Mouse (Mus musculus): ENCODE measurements around the gene Myo15b. TPM values are rescaled to one million over a fixed set of nuclear protein-coding genes. Genes with fewer than 3 reads are reported as not detected.

The Myo15b gene
- polyA plus RNA-seq, 1 experiment from 2014 or later = 0.37 TPM

Other genes with a start within 250 kb of the Myo15b start
- gene Mif4gd, start 245.4 kb upstream of the Myo15b start, polyA plus RNA-seq (2016; fragmentation: Nextera tagmentation; extraction: Ambion mirVana) = 20.9 and 22.0 TPM in 2 replicates
- 39.9 and 42.1 TPM in 2 replicates for gene Slc25a19, start 230.1 kb upstream of the Myo15b start, polyA plus RNA-seq (2016; fragmentation: Nextera tagmentation; extraction: Ambion mirVana)
- gene Grb2, start 149.8 kb upstream of the Myo15b start, polyA plus RNA-seq (2016; fragmentation: Nextera tagmentation; extraction: Ambion mirVana) = 95.9 and 113 TPM in 2 replicates
- 52.4 and 52.5 TPM in 2 replicates for gene Tmem94, start 93.0 kb upstream of the Myo15b start, polyA plus RNA-seq (2016; fragmentation: Nextera tagmentation; extraction: Ambion mirVana)
- gene Caskin2, start 44.8 kb upstream of the Myo15b start, polyA plus RNA-seq (2016; fragmentation: Nextera tagmentation; extraction: Ambion mirVana) = 23.5 and 25.3 TPM in 2 replicates
- 23.0 and 29.2 TPM in 2 replicates for gene Tsen54, start 43.7 kb upstream of the Myo15b start, polyA plus RNA-seq (2016; fragmentation: Nextera tagmentation; extraction: Ambion mirVana)
- 22.5 and 25.8 TPM in 2 replicates for gene Llgl2, start 34.4 kb upstream of the Myo15b start, polyA plus RNA-seq (2016; fragmentation: Nextera tagmentation; extraction: Ambion mirVana)
- gene Smim5, start 41.6 kb downstream of the Myo15b start, polyA plus RNA-seq (2016; fragmentation: Nextera tagmentation; extraction: Ambion mirVana) = 15.0 and 16.6 TPM in 2 replicates
- 0.77 and 1.8 TPM in 2 replicates for gene Smim6, start 53.6 kb downstream of the Myo15b start, polyA plus RNA-seq (2016; fragmentation: Nextera tagmentation; extraction: Ambion mirVana)
- gene Sap30bp, start 74.9 kb downstream of the Myo15b start, polyA plus RNA-seq (2016; fragmentation: Nextera tagmentation; extraction: Ambion mirVana) = 29.4 and 32.2 TPM in 2 replicates
- gene Recql5, start 75.1 kb downstream of the Myo15b start, polyA plus RNA-seq (2016; fragmentation: Nextera tagmentation; extraction: Ambion mirVana) = 13.8 and 17.3 TPM in 2 replicates
- gene Itgb4, start 116.3 kb downstream of the Myo15b start, polyA plus RNA-seq (2016; fragmentation: Nextera tagmentation; extraction: Ambion mirVana) = 2.0 and 2.7 TPM in 2 replicates
- gene Galk1, start 154.3 kb downstream of the Myo15b start, polyA plus RNA-seq (2016; fragmentation: Nextera tagmentation; extraction: Ambion mirVana) = 151 and 152 TPM in 2 replicates
- gene H3f3b, start 169.6 kb downstream of the Myo15b start, polyA plus RNA-seq (2016; fragmentation: Nextera tagmentation; extraction: Ambion mirVana) = 742 and 759 TPM in 2 replicates
- gene Unk, start 171.9 kb downstream of the Myo15b start, polyA plus RNA-seq (2016; fragmentation: Nextera tagmentation; extraction: Ambion mirVana) = 31.8 and 32.3 TPM in 2 replicates
- 2.2 and 2.5 TPM in 2 replicates for gene Unc13d, start 219.6 kb downstream of the Myo15b start, polyA plus RNA-seq (2016; fragmentation: Nextera tagmentation; extraction: Ambion mirVana)
- 137 and 141 TPM in 2 replicates for gene Wbp2, start 228.6 kb downstream of the Myo15b start, polyA plus RNA-seq (2016; fragmentation: Nextera tagmentation; extraction: Ambion mirVana)